Mouse (Mus musculus): Measurements from ENCODE around the gene Lrrc52. TPM values are rescaled to one million over a fixed set of nuclear protein-coding genes. Genes with fewer than 3 reads are reported as not detected.

The Lrrc52 gene
- polyA plus RNA-seq, 2 experiments: 0.02 TPM; not detected in 1

GRCm38 (mm10) chr1:167438231-167438885 is 28.2 kb downstream of the Lrrc52 start:
- WGBS (ENCODE audit: insufficient replicate concordance): 54% methylated on average over 9 of the region's 9 CpGs
- no peak overlapping the region for H3K27ac ChIP-seq
- H3K9me3 ChIP-seq (ENCODE audit: control insufficient read depth, low read length): no peaks in the 10 kb centered on the region
- no peak for TF ChIP-seq CTCF (IDR thresholded peaks at IDR 0.05; ENCODE audit: low read depth)
- no peak for TF ChIP-seq EP300 (IDR thresholded peaks at IDR 0.05; ENCODE audit: low read depth)
- no peaks in the 10 kb centered on the region for H3K27me3 ChIP-seq (ENCODE audit: control insufficient read depth, insufficient read depth, low read length)
- DNase-seq (ENCODE audit: low read depth in 3 of 3, low spot score in 3 of 3) (no peak), ATAC-seq (ENCODE audit: insufficient read depth) (no peak)
- H3K4me2 ChIP-seq (ENCODE audit: low read depth): no peak overlapping the region
- H3K9ac ChIP-seq (replicated peaks): no peak overlapping the region
- no peaks in the 10 kb centered on the region for H3K36me3 ChIP-seq (replicated peaks; ENCODE audit: control insufficient read depth, insufficient read depth, low read depth)
- peaks cover 0 to 3% of the 10 kb centered on the region in 2 experiments; a peak in 1 of 4 replicates for H3K4me1 ChIP-seq (replicated peaks; ENCODE audit: control insufficient read depth in 2 of 2, insufficient read depth in 2 of 2, low read length in 1 of 2)
- no peak overlapping the region for H3K4me3 ChIP-seq (ENCODE audit: insufficient read depth in 1 of 2, low read depth in 2 of 2, low read length in 2 of 2)

DNA sequence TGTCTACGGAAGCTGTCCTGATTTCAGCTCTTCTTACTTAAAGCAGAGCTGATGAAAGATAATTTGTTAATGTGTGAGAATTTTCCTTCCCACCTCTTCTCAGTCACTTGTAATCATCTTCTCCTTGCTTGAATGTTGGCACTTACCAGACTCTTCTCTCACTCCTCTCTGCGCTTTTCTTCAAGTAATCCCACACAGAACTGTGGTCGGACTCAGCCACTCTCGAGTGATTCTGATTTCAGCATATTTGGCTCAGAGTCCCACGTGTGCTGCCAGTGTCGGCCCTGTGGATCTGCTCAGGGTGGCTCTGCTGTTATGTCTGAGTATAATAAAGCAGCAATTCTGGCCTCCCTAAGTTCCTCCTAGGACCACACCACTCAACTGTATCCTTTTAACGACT is 29.5 kb downstream of the Lrrc52 start:
- no peak overlapping the region for H3K27ac ChIP-seq
- DNase-seq (ENCODE audit: low read depth in 3 of 3, low spot score in 3 of 3) (no peak), ATAC-seq (ENCODE audit: insufficient read depth) (no peak)
- no peak overlapping the region for H3K9ac ChIP-seq (replicated peaks)
- no peak for TF ChIP-seq EP300 (IDR thresholded peaks at IDR 0.05; ENCODE audit: low read depth)
- TF ChIP-seq CTCF (IDR thresholded peaks at IDR 0.05; ENCODE audit: low read depth): no peak
- no peaks in the 10 kb centered on the region for H3K4me1 ChIP-seq (replicated peaks; ENCODE audit: control insufficient read depth in 2 of 2, insufficient read depth in 2 of 2, low read length in 1 of 2)
- WGBS (ENCODE audit: insufficient replicate concordance): 65% methylated on average over 7 of the region's 7 CpGs
- no peak overlapping the region for H3K4me2 ChIP-seq (ENCODE audit: low read depth)
- no peaks in the 10 kb centered on the region for H3K9me3 ChIP-seq (ENCODE audit: control insufficient read depth, low read length)
- no peaks in the 10 kb centered on the region for H3K27me3 ChIP-seq (ENCODE audit: control insufficient read depth, insufficient read depth, low read length)
- no peak overlapping the region for H3K4me3 ChIP-seq (ENCODE audit: insufficient read depth in 1 of 2, low read depth in 2 of 2, low read length in 2 of 2)
- no peaks in the 10 kb centered on the region for H3K36me3 ChIP-seq (replicated peaks; ENCODE audit: control insufficient read depth, insufficient read depth, low read depth)

DNA sequence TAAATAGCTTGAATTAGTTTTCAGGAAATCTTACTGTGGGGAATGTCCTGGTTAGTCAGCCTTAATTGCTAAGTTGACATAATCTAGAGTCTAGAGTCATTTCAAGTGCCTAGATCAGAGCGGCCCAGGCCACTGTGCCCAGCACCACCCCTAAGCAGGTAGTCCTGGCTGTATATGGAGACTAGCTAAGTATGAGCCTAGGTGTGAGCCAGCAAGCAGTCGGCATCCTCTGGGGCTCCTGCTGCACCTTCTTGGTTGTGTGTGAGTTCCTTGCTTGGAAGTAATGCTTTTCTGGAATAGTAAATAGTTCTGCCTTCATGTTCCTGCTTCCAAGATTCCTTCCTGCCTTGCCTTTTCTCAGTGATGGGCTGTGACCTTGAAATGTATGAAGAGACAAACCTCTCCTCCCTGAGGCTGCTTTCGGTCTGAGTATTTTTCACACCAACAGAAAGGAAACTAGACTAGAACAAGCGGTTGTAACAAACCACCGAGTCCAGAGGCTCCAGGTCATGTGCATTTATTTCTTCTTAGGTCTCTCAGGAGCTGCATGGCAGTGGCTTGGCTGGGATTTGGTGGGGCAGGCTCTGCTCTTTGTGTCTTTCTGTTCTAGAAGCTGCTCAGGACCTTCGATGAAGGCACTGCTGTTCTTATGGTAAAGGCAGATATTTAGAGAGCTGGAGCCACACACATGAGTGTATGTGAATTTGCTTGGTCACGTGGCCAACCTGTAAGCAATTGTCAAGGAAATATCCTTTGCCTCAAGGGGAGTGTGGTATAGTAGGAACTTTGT is 30.2 kb downstream of the Lrrc52 start:
- no peak overlapping the region for H3K4me3 ChIP-seq (ENCODE audit: insufficient read depth in 1 of 2, low read depth in 2 of 2, low read length in 2 of 2)
- H3K36me3 ChIP-seq (replicated peaks; ENCODE audit: control insufficient read depth, insufficient read depth, low read depth): no peaks in the 10 kb centered on the region
- H3K4me2 ChIP-seq (ENCODE audit: low read depth): no peak overlapping the region
- H3K27ac ChIP-seq: no peak overlapping the region
- 55% methylated on average over 7 of the region's 7 CpGs for WGBS (ENCODE audit: insufficient replicate concordance)
- no peak for DNase-seq (ENCODE audit: low read depth in 3 of 3, low spot score in 3 of 3)
- no peak overlapping the region for H3K9ac ChIP-seq (replicated peaks)
- H3K4me1 ChIP-seq (replicated peaks; ENCODE audit: control insufficient read depth in 2 of 2, insufficient read depth in 2 of 2, low read length in 1 of 2): no peaks in the 10 kb centered on the region
- no peaks in the 10 kb centered on the region for H3K9me3 ChIP-seq (ENCODE audit: control insufficient read depth, low read length)
- ATAC-seq (ENCODE audit: insufficient read depth): no peak
- H3K27me3 ChIP-seq (ENCODE audit: control insufficient read depth, insufficient read depth, low read length): no peaks in the 10 kb centered on the region
- no peak for TF ChIP-seq EP300 (IDR thresholded peaks at IDR 0.05; ENCODE audit: low read depth)
- no peak for TF ChIP-seq CTCF (IDR thresholded peaks at IDR 0.05; ENCODE audit: low read depth)

DNA sequence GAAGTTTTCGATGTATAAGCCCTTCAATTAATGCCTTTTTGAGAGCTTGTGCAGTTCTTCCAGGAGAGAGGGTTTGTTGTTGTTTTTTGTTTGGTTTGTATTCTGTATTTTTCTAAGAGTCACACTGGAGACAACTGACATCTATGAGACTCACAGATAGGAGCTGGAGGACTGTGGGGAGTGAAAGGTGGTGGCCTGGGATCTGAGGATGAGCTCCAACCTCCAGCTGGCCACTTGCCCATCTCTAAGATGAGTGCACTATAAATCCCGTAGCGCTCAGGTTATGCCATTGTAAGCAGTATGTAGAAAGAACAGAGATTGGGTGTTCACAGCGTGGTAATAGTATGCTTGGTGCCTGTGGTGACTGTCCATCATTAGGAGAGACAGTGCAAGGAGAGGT is 31.6 kb downstream of the Lrrc52 start:
- no peaks in the 10 kb centered on the region for H3K27me3 ChIP-seq (ENCODE audit: control insufficient read depth, insufficient read depth, low read length)
- TF ChIP-seq EP300 (IDR thresholded peaks at IDR 0.05; ENCODE audit: low read depth) (no peak), CTCF (IDR thresholded peaks at IDR 0.05; ENCODE audit: low read depth) (no peak)
- no peak overlapping the region for H3K4me3 ChIP-seq (ENCODE audit: insufficient read depth in 1 of 2, low read depth in 2 of 2, low read length in 2 of 2)
- no peak overlapping the region for H3K27ac ChIP-seq
- H3K36me3 ChIP-seq (replicated peaks; ENCODE audit: control insufficient read depth, insufficient read depth, low read depth): no peaks in the 10 kb centered on the region
- no peak overlapping the region for H3K4me2 ChIP-seq (ENCODE audit: low read depth)
- ATAC-seq (ENCODE audit: insufficient read depth) (no peak), DNase-seq (ENCODE audit: low read depth in 3 of 3, low spot score in 3 of 3) (no peak)
- whole genome bisulfite sequencing (ENCODE audit: insufficient replicate concordance): 70% methylated on average over 4 of the region's 4 CpGs
- no peaks in the 10 kb centered on the region for H3K9me3 ChIP-seq (ENCODE audit: control insufficient read depth, low read length)
- no peak overlapping the region for H3K9ac ChIP-seq (replicated peaks)
- no peaks in the 10 kb centered on the region for H3K4me1 ChIP-seq (replicated peaks; ENCODE audit: control insufficient read depth in 2 of 2, insufficient read depth in 2 of 2, low read length in 1 of 2)

DNA sequence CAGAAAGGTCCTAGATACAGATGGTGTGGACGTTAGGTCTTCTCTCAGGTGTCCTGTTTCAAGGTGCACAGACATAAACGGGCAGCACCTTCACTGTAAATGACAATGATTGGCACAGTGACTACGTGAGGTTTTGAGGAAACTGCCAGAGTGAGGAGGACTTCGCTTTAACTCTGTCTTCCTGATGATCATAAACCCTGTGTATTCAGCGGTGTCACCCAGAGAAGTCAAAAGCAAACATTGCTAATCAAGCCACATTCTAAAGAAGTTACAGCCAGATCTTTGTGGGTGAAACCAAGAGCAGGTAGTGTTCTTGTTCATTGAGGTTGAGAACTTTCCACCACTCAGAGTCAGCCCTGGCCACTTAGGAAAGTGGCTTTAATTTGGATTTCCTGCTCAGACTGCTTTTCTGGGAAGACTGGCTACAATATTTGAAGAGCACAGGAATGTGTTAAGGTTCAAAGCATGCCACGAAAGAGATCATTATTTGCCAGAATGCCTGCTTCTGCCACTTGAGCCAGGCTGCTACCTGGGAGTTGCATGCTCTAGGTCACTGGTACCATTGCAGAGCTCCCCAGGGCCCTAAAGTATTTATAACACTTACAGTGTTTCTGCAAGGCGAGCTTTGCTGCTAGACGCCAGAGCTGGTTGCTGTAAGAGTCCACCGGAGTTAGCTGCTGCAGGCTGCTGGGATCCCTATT is 35.5 kb downstream of the Lrrc52 start:
- no peaks in the 10 kb centered on the region for H3K4me1 ChIP-seq (replicated peaks; ENCODE audit: control insufficient read depth in 2 of 2, insufficient read depth in 2 of 2, low read length in 1 of 2)
- TF ChIP-seq EP300 (IDR thresholded peaks at IDR 0.05; ENCODE audit: low read depth) (no peak), CTCF (IDR thresholded peaks at IDR 0.05; ENCODE audit: low read depth) (no peak)
- no peak overlapping the region for H3K4me2 ChIP-seq (ENCODE audit: low read depth)
- H3K9me3 ChIP-seq (ENCODE audit: control insufficient read depth, low read length): no peaks in the 10 kb centered on the region
- DNase-seq (ENCODE audit: low read depth in 3 of 3, low spot score in 3 of 3) (no peak), ATAC-seq (ENCODE audit: insufficient read depth) (no peak)
- no peak overlapping the region for H3K27ac ChIP-seq
- H3K9ac ChIP-seq (replicated peaks): no peak overlapping the region
- no peak overlapping the region for H3K4me3 ChIP-seq (ENCODE audit: insufficient read depth in 1 of 2, low read depth in 2 of 2, low read length in 2 of 2)
- no peaks in the 10 kb centered on the region for H3K36me3 ChIP-seq (replicated peaks; ENCODE audit: control insufficient read depth, insufficient read depth, low read depth)
- no peaks in the 10 kb centered on the region for H3K27me3 ChIP-seq (ENCODE audit: control insufficient read depth, insufficient read depth, low read length)
- 42% methylated on average over 9 of the region's 9 CpGs for WGBS (ENCODE audit: insufficient replicate concordance)
